Mouse (Mus musculus): Measurements from ENCODE around the gene Mfsd6. TPM values are rescaled to one million over a fixed set of nuclear protein-coding genes. Genes with fewer than 3 reads are reported as not detected.
A peak's percentile ranks its signal among the peaks of the same experiment; 100 is the strongest.

Gene Mfsd6
- polyA plus RNA-seq, 1 experiment from 2014 or later = 0.51 TPM

- WGBS (ENCODE audit: insufficient replicate concordance) = 83% methylated on average over 2 of the region's 2 CpGs
- Histone ChIP-seq H3K27me3 (no peaks in the 10 kb centered on the region), H3K27ac (replicated peaks) (no peak overlapping the region), H3K9me3 (replicated peaks) (no peaks in the 10 kb centered on the region), H3K4me2 (no peak overlapping the region), H3K9ac (no peak overlapping the region), H3K4me3 (replicated peaks) (no peak overlapping the region), H3K4me1 (replicated peaks) (no peaks in the 10 kb centered on the region), H3K36me3 (replicated peaks) (0 out of 2 replicates have a peak, but pooled peaks cover 4% of the 10 kb centered on the region)
- no peak for ATAC-seq (ENCODE audit: insufficient read depth)
Observed at GRCm38 (mm10) chr1:52638101-52638500, 89.2 kb downstream of the Mfsd6 start.

GRCm38 (mm10) chr1:52635932-52636331, 91.3 kb downstream of the Mfsd6 start:
- peaks cover 8% of the 10 kb centered on the region for H3K4me1 ChIP-seq (replicated peaks)
- no peak overlapping the region for H3K4me3 ChIP-seq (replicated peaks)
- H3K4me2 ChIP-seq = no peak overlapping the region
- H3K27ac ChIP-seq (replicated peaks) = no peak overlapping the region
- no peak overlapping the region for H3K9ac ChIP-seq
- WGBS (ENCODE audit: insufficient replicate concordance) = 86% methylated on average over 3 of the region's 3 CpGs
- H3K9me3 ChIP-seq (replicated peaks) = no peaks in the 10 kb centered on the region
- H3K27me3 ChIP-seq = no peaks in the 10 kb centered on the region
- 0 out of 2 replicates have a peak, but pooled peaks cover 4% of the 10 kb centered on the region for H3K36me3 ChIP-seq (replicated peaks)
- no peak for ATAC-seq (ENCODE audit: insufficient read depth)

- WGBS (ENCODE audit: insufficient replicate concordance) = 77% methylated on average over 6 of the region's 6 CpGs
- Histone ChIP-seq H3K27ac (replicated peaks) (no peak overlapping the region), H3K9ac (no peak overlapping the region), H3K9me3 (replicated peaks) (no peaks in the 10 kb centered on the region), H3K36me3 (replicated peaks) (0 out of 2 replicates have a peak, but pooled peaks cover 4% of the 10 kb centered on the region), H3K4me1 (replicated peaks) (peaks cover 14% of the 10 kb centered on the region), H3K4me3 (replicated peaks) (no peak overlapping the region), H3K4me2 (no peak overlapping the region), H3K27me3 (no peaks in the 10 kb centered on the region)
- no peak for ATAC-seq (ENCODE audit: insufficient read depth)
Observed at GRCm38 (mm10) chr1:52634251-52634650, 93.0 kb downstream of the Mfsd6 start.

GRCm38 (mm10) chr1:52631570-52631969, 95.7 kb downstream of the Mfsd6 start:
- H3K27ac ChIP-seq (replicated peaks) = no peak overlapping the region
- no peak overlapping the region for H3K9ac ChIP-seq
- no peaks in the 10 kb centered on the region for H3K36me3 ChIP-seq (replicated peaks)
- no peaks in the 10 kb centered on the region for H3K9me3 ChIP-seq (replicated peaks)
- peak overlapping the region; percentile 70 for H3K4me2 ChIP-seq
- H3K4me3 ChIP-seq (replicated peaks) = no peak overlapping the region
- H3K27me3 ChIP-seq = no peaks in the 10 kb centered on the region
- no peak for ATAC-seq (ENCODE audit: insufficient read depth)
- 43% methylated on average over 2 of the region's 2 CpGs for WGBS (ENCODE audit: insufficient replicate concordance)
- peaks cover 14% of the 10 kb centered on the region for H3K4me1 ChIP-seq (replicated peaks)

- Histone ChIP-seq H3K27ac (replicated peaks) (peak overlapping the region; percentile 61), H3K9ac (peak overlapping the region; percentile 67), H3K36me3 (replicated peaks) (no peaks in the 10 kb centered on the region), H3K27me3 (no peaks in the 10 kb centered on the region), H3K4me1 (replicated peaks) (peaks cover 14% of the 10 kb centered on the region), H3K9me3 (replicated peaks) (no peaks in the 10 kb centered on the region), H3K4me3 (replicated peaks) (peak overlapping the region; percentile 80), H3K4me2 (peak overlapping the region; percentile 70)
- 1% methylated on average over 6 of the region's 6 CpGs for WGBS (ENCODE audit: insufficient replicate concordance)
- peak; percentile 71 for ATAC-seq (ENCODE audit: insufficient read depth)
Observed at GRCm38 (mm10) chr1:52630937-52631299, 96.3 kb downstream of the Mfsd6 start.

GRCm38 (mm10) chr1:52630248-52630936, 96.9 kb downstream of the Mfsd6 start, which contains the start of gene Nemp2:
TSS of gene Nemp2 (plus strand) at chr1:52630703.
- H3K4me3 ChIP-seq (replicated peaks) = peak within 1 kb of the TSS; percentile 80
- peak within 1 kb of the TSS; percentile 61 for H3K27ac ChIP-seq (replicated peaks)
- peak; percentile 88 for ATAC-seq (ENCODE audit: insufficient read depth)
- H3K4me1 ChIP-seq (replicated peaks) = peaks cover 14% of the 10 kb centered on the region
- H3K4me2 ChIP-seq = peak within 1 kb of the TSS; percentile 70
- H3K27me3 ChIP-seq = no peaks in the 10 kb centered on the region
- peak within 1 kb of the TSS; percentile 67 for H3K9ac ChIP-seq
- no peaks in the 10 kb centered on the region for H3K9me3 ChIP-seq (replicated peaks)
- WGBS (ENCODE audit: insufficient replicate concordance) = under 1% methylated on average over 44 of the region's 44 CpGs
- H3K36me3 ChIP-seq (replicated peaks) = no peaks in the 10 kb centered on the region

- Histone ChIP-seq H3K4me3 (replicated peaks) (no peak overlapping the region), H3K27me3 (no peaks in the 10 kb centered on the region), H3K9ac (no peak overlapping the region), H3K27ac (replicated peaks) (no peak overlapping the region), H3K4me2 (no peak overlapping the region), H3K4me1 (replicated peaks) (no peaks in the 10 kb centered on the region), H3K36me3 (replicated peaks) (no peaks in the 10 kb centered on the region), H3K9me3 (replicated peaks) (no peaks in the 10 kb centered on the region)
- no peak for ATAC-seq (ENCODE audit: insufficient read depth)
Observed at GRCm38 (mm10) chr1:52620442-52620841, 106.8 kb downstream of the Mfsd6 start.

- no peak overlapping the region for H3K9ac ChIP-seq
- H3K4me3 ChIP-seq (replicated peaks) = no peak overlapping the region
- H3K36me3 ChIP-seq (replicated peaks) = no peaks in the 10 kb centered on the region
- no peaks in the 10 kb centered on the region for H3K4me1 ChIP-seq (replicated peaks)
- WGBS (ENCODE audit: insufficient replicate concordance) = 27% methylated on average over 1 of the region's 1 CpGs
- no peaks in the 10 kb centered on the region for H3K9me3 ChIP-seq (replicated peaks)
- ATAC-seq (ENCODE audit: insufficient read depth) = no peak
- H3K27me3 ChIP-seq = no peaks in the 10 kb centered on the region
- H3K4me2 ChIP-seq = no peak overlapping the region
- no peak overlapping the region for H3K27ac ChIP-seq (replicated peaks)
Observed at GRCm38 (mm10) chr1:52618217-52618616, 109.0 kb downstream of the Mfsd6 start.

GRCm38 (mm10) chr1:52608486-52608885, 118.8 kb downstream of the Mfsd6 start:
- no peaks in the 10 kb centered on the region for H3K9me3 ChIP-seq (replicated peaks)
- no peak overlapping the region for H3K27ac ChIP-seq (replicated peaks)
- no peaks in the 10 kb centered on the region for H3K36me3 ChIP-seq (replicated peaks)
- H3K9ac ChIP-seq = no peak overlapping the region
- H3K4me3 ChIP-seq (replicated peaks) = no peak overlapping the region
- no peaks in the 10 kb centered on the region for H3K4me1 ChIP-seq (replicated peaks)
- no peaks in the 10 kb centered on the region for H3K27me3 ChIP-seq
- ATAC-seq (ENCODE audit: insufficient read depth) = no peak
- WGBS (ENCODE audit: insufficient replicate concordance) = 65% methylated on average over 4 of the region's 4 CpGs
- no peak overlapping the region for H3K4me2 ChIP-seq

- ATAC-seq (ENCODE audit: insufficient read depth) = no peak
- no peak overlapping the region for H3K27ac ChIP-seq (replicated peaks)
- H3K27me3 ChIP-seq = no peaks in the 10 kb centered on the region
- H3K4me3 ChIP-seq (replicated peaks) = no peak overlapping the region
- no peak overlapping the region for H3K9ac ChIP-seq
- no peaks in the 10 kb centered on the region for H3K4me1 ChIP-seq (replicated peaks)
- H3K36me3 ChIP-seq (replicated peaks) = no peaks in the 10 kb centered on the region
- no peaks in the 10 kb centered on the region for H3K9me3 ChIP-seq (replicated peaks)
- WGBS (ENCODE audit: insufficient replicate concordance) = 11% methylated on average over 1 of the region's 1 CpGs
- no peak overlapping the region for H3K4me2 ChIP-seq
Observed at GRCm38 (mm10) chr1:52607700-52608099, 119.6 kb downstream of the Mfsd6 start.
